Mouse (Mus musculus) olfactory bulb, adult 2 months (tissue): ENCODE measurements at regions not wholly inside any gene's neighbourhood (a gene's known extent, or its start where the extent isn't known, plus 50 kb on each side); places are given as distances from the start of the nearest gene placed in this dataset.

ENCODE experiments used
- H3K27ac ChIP-seq: fragments of 200-500 bp; 2 replicates; pipeline ENCODE4 v1.5.1; 2012; ENCODE audit warnings: low read depth, low read length; ENCODE audit not compliant: insufficient read depth
- H3K4me1 ChIP-seq: fragments of 200-500 bp; 2 replicates; pipeline ENCODE4 v1.6.1; 2012; ENCODE audit warnings: low read length; ENCODE audit not compliant: control insufficient read depth, insufficient read depth
- H3K4me3 ChIP-seq: fragments of 200-500 bp; 2 replicates; pipeline ENCODE4 v1.5.1; 2012; ENCODE audit warnings: mild to moderate bottlenecking, low read depth, low read length, moderate library complexity; ENCODE audit not compliant: insufficient read depth
- CTCF ChIP-seq: fragments of 200-500 bp; IDR thresholded peaks from 2 replicates; pipeline ENCODE4 v1.5.1; 2012; ENCODE audit warnings: low read depth, mild to moderate bottlenecking, low read length, moderate library complexity; ENCODE audit not compliant: insufficient read depth
- POLR2A ChIP-seq: fragments of 200-500 bp; IDR thresholded peaks from 2 replicates; pipeline ENCODE4 v1.6.1; 2012; ENCODE audit warnings: mild to moderate bottlenecking, low read depth, low read length, moderate library complexity; ENCODE audit not compliant: insufficient read depth
- WGBS: fragments of 180-500 bp; shearing (Covaris S2); methylation state at CpG from one replicate; pipeline ENCODE4 v1.1.7; 2018; 5-methylcytosine and 5-hydroxymethylcytosine counted together

- no peaks in the 10 kb centered on the region for H3K4me1 ChIP-seq
- H3K4me3 ChIP-seq, result no peak overlapping the region
- no peak overlapping the region for H3K27ac ChIP-seq
- TF ChIP-seq CTCF (no peak), POLR2A (no peak)
Measured at GRCm38 (mm10) chr16:53480664-53481063, 1026.8 kb upstream of the Alcam start.

- H3K4me3 ChIP-seq, result no peak overlapping the region
- H3K27ac ChIP-seq, result no peak overlapping the region
- no peaks in the 10 kb centered on the region for H3K4me1 ChIP-seq
- 71% methylated on average over 4 of the region's 4 CpGs for WGBS
- TF ChIP-seq CTCF, result no peak
- TF ChIP-seq POLR2A, result no peak
Measured at GRCm38 (mm10) chr16:53439511-53439910, 985.6 kb upstream of the Alcam start.

GRCm38 (mm10) chr16:53418416-53418815, 964.5 kb upstream of the Alcam start:
- H3K27ac ChIP-seq, result no peak overlapping the region
- H3K4me3 ChIP-seq, result no peak overlapping the region
- 72% methylated on average over 2 of the region's 2 CpGs for WGBS
- TF ChIP-seq CTCF (no peak), POLR2A (no peak)
- no peaks in the 10 kb centered on the region for H3K4me1 ChIP-seq

GRCm38 (mm10) chr16:53385176-53385575, 931.3 kb upstream of the Alcam start:
- 85% methylated on average over 4 of the region's 4 CpGs for WGBS
- Histone ChIP-seq H3K4me1 (no peaks in the 10 kb centered on the region), H3K27ac (no peak overlapping the region), H3K4me3 (no peak overlapping the region)
- TF ChIP-seq POLR2A, result no peak
- no peak for TF ChIP-seq CTCF

- no peak overlapping the region for H3K4me3 ChIP-seq
- no peak overlapping the region for H3K27ac ChIP-seq
- no peaks in the 10 kb centered on the region for H3K4me1 ChIP-seq
- TF ChIP-seq CTCF (no peak), POLR2A (no peak)
- WGBS, result 89% methylated on average over 3 of the region's 3 CpGs
Measured at GRCm38 (mm10) chr16:53342153-53342552, 888.3 kb upstream of the Alcam start.

GRCm38 (mm10) chr16:53326353-53326752, 872.5 kb upstream of the Alcam start:
- no peak overlapping the region for H3K4me3 ChIP-seq
- no peak overlapping the region for H3K27ac ChIP-seq
- TF ChIP-seq CTCF (no peak), POLR2A (no peak)
- no peaks in the 10 kb centered on the region for H3K4me1 ChIP-seq

- Histone ChIP-seq H3K4me3 (no peak overlapping the region), H3K27ac (no peak overlapping the region), H3K4me1 (no peaks in the 10 kb centered on the region)
- no peak for TF ChIP-seq CTCF
- TF ChIP-seq POLR2A, result no peak
- 70% methylated on average over 1 of the region's 1 CpGs for WGBS
Measured at GRCm38 (mm10) chr16:53292081-53292480, 838.2 kb upstream of the Alcam start.

- H3K4me3 ChIP-seq, result no peak overlapping the region
- no peaks in the 10 kb centered on the region for H3K4me1 ChIP-seq
- no peak overlapping the region for H3K27ac ChIP-seq
- WGBS, result 81% methylated on average over 2 of the region's 2 CpGs
- TF ChIP-seq POLR2A (no peak), CTCF (no peak)
Measured at GRCm38 (mm10) chr16:53282014-53282413, 828.1 kb upstream of the Alcam start.

GRCm38 (mm10) chr16:53266116-53266515, 812.2 kb upstream of the Alcam start:
- no peak for TF ChIP-seq CTCF
- no peak for TF ChIP-seq POLR2A
- H3K4me3 ChIP-seq, result no peak overlapping the region
- no peak overlapping the region for H3K27ac ChIP-seq
- 13% methylated on average over 3 of the region's 3 CpGs for WGBS
- H3K4me1 ChIP-seq, result no peaks in the 10 kb centered on the region

GRCm38 (mm10) chr16:53245365-53245764, 791.5 kb upstream of the Alcam start:
- Histone ChIP-seq H3K27ac (no peak overlapping the region), H3K4me3 (no peak overlapping the region), H3K4me1 (no peaks in the 10 kb centered on the region)
- TF ChIP-seq CTCF (no peak), POLR2A (no peak)
- WGBS, result 82% methylated on average over 1 of the region's 1 CpGs

- no peak for TF ChIP-seq CTCF
- no peak for TF ChIP-seq POLR2A
- WGBS, result 92% methylated on average over 3 of the region's 3 CpGs
- Histone ChIP-seq H3K4me1 (no peaks in the 10 kb centered on the region), H3K4me3 (no peak overlapping the region), H3K27ac (no peak overlapping the region)
Measured at GRCm38 (mm10) chr16:53242126-53242537, 788.3 kb upstream of the Alcam start.
